In the genomic region with DNA sequence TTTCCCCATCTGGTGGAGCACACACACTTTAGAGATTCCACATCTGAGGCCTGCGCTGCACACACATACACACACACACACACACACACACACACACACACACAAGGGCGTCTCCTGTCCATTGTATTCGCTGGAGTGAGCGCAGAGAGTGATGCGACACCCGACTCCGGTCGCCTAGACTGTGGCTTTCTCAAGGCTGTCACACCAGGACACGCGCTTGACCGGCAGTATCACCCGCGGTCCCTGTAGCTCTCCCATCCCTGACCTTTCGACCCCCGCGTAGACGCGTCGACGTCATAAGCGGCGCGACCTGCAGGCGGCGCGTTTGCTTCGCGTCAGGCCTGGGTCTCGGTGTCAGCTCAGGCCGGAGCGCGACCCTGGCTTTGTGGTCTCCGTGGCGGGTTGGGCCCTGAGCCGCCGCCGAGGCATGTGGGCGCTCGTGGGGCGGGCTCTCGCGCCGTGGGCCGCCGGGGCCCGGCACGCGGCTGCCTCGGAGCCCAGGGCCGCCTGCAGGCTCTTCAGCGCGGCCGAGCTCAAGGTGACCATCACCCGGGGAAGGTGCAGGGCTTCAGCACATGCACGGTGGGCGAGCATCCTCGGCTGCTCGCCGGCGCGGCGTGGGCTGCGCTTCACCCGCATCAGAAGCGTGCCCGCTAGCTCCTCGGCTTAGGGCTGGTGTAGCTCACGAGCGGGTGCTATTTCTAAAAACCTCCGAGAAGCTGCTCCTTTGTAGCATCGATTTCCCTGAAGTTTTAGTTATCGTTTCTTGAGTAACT, we compare ENCODE assay signal across 8 mouse cellular contexts. TPM values are rescaled to one million over a fixed set of nuclear protein-coding genes. Genes with fewer than 3 reads are reported as not detected.
DNase-seq lines count a peak whose midpoint lies in the region; ATAC-seq and TF ChIP-seq lines count a peak whose summit lies in the region.

A gene (plus strand): TSS at position 296 of the 776 bp plus-strand sequence.

- POLR2A ChIA-PET in Patski (lab: Charles Lee) = interaction anchor here (0.6 to 0.7 kb wide), 2 partner anchors 28 to 168 kb away, joined by 3 read pairs; no protein-coding TSS in a partner anchor

- CTCF ChIA-PET in Patski (lab: Charles Lee) = interaction anchor here (1.1 to 2.0 kb wide), 2 partner anchors 10 to 26 kb away, joined by 4 read pairs; no protein-coding TSS in a partner anchor

- peak; percentile 46 for DNase-seq in Patski (ENCODE audit: low read depth, low spot score)
- DNase-seq in cerebellum, postnatal 14 days = peak; percentile 99 to 100
- DNase-seq in frontal cortex, postnatal 25 days (ENCODE audit: low spot score in 2 of 2) = peak; percentile 91 to 95
- DNase-seq in hindbrain, embryonic 14.5 days (ENCODE audit: low spot score) = peak; percentile 94
- peak; percentile 92 to 95 for DNase-seq in layer of hippocampus, postnatal 36 days
- DNase-seq in lung, postnatal 36 days = peak; percentile 95
- DNase-seq in retina, postnatal 1 day = peak; percentile 97
- peak; percentile 86 to 94 for DNase-seq in urinary bladder, adult 18-20 months (ENCODE audit: low spot score in 2 of 2)

- H3K27ac ChIP-seq in hindbrain, embryonic 14.5 days = peak within 1 kb of the TSS; percentile 94

- H3K4me1 ChIP-seq in hindbrain, embryonic 14.5 days (replicated peaks; ENCODE audit: control insufficient read depth, insufficient read depth, low read length) = peaks cover 10% of the 10 kb centered on the region; the same call in 1 of the 2 replicates

- H3K4me3 ChIP-seq in hindbrain, embryonic 14.5 days (replicated peaks; ENCODE audit: low read length) = peak within 1 kb of the TSS; percentile 88

- ATAC-seq in Patski = peak; percentile 89
- ATAC-seq in hindbrain, embryonic 14.5 days (ENCODE audit: low FRiP score) = peak; percentile 95

- peak within 1 kb of the TSS; percentile 84 for H3K4me2 ChIP-seq in hindbrain, embryonic 14.5 days (replicated peaks)

- peak within 1 kb of the TSS; percentile 92 for H3K9ac ChIP-seq in hindbrain, embryonic 14.5 days

- under 1% methylated on average over 72 of the region's 72 CpGs for WGBS in hindbrain, embryonic 14.5 days

- in situ Hi-C loops in Patski (cut with MboI; ENCODE audit: low pct_unique_long_range_greater_than_20kb) = no loop called here

- peaks cover 14% of the 10 kb centered on the region for H3K27me3 ChIP-seq in Patski
- H3K27me3 ChIP-seq in hindbrain, embryonic 14.5 days (ENCODE audit: control insufficient read depth, insufficient read depth, low read length) = no peaks in the 10 kb centered on the region

- H3K36me3 ChIP-seq in hindbrain, embryonic 14.5 days (replicated peaks; ENCODE audit: control insufficient read depth, insufficient read depth) = peaks cover 16% of the 10 kb centered on the region

- TF ChIP-seq CTCF in Patski (IDR thresholded peaks at IDR 0.05) = no peak

- H3K9me3 ChIP-seq in hindbrain, embryonic 14.5 days (ENCODE audit: control insufficient read depth, low read length) = no peaks in the 10 kb centered on the region

RNA-seq across cellular contexts. Expression of the gene that starts here (rescaled TPM):
- polyA plus RNA-seq in Patski (2021) = 27.5 TPM
- 45.0 and 50.3 TPM in 2 replicates for polyA plus RNA-seq in hindbrain, embryonic 14.5 days (2014; fragmentation: Nextera tagmentation; extraction: Ambion mirVana)
- 10 to 100 TPM; 22.5 to 25.4 TPM for total RNA-seq in layer of hippocampus, postnatal 36 days (2021)

Comparison
In these comparisons a context has a peak if more than half of its experiments do, and no peak if none do; other contexts are left out.
1. Peak in every context shown above with its lines: DNase-seq, ATAC-seq, H3K4me3 ChIP-seq and H3K27ac ChIP-seq.
2. DNase-seq: peak in every context shown above with its lines; median percentile 100 in cerebellum, postnatal 14 days; 97 in retina, postnatal 1 day; 95 in lung, postnatal 36 days; 94 in hindbrain, embryonic 14.5 days; 94 in layer of hippocampus, postnatal 36 days; 93 in frontal cortex, postnatal 25 days; 90 in urinary bladder, adult 18-20 months; 46 in Patski.